Mouse (Mus musculus): ENCODE results near the gene Podn. TPM values are rescaled to one million over a fixed set of nuclear protein-coding genes. Genes with fewer than 3 reads are reported as not detected.

The Podn gene
- polyA plus RNA-seq, 1 experiment from 2014 or later, result 0.46 TPM

- Histone ChIP-seq H3K36me3 (ENCODE audit: control insufficient read depth, insufficient read depth, low read length) (no peaks in the 10 kb centered on the region), H3K4me2 (replicated peaks; ENCODE audit: low read depth, low read length) (no peak overlapping the region), H3K4me3 (ENCODE audit: low read length) (no peak overlapping the region), H3K4me1 (ENCODE audit: control insufficient read depth, insufficient read depth, low read length) (no peaks in the 10 kb centered on the region), H3K9ac (ENCODE audit: low read depth, low read length) (no peak overlapping the region), H3K27ac (ENCODE audit: low read depth, low read length) (no peak overlapping the region), H3K27me3 (ENCODE audit: control insufficient read depth, insufficient read depth, low read length) (no peaks in the 10 kb centered on the region), H3K9me3 (ENCODE audit: control insufficient read depth, low read length) (no peaks in the 10 kb centered on the region)
- WGBS, result 58% methylated on average over 4 of the region's 4 CpGs
- ATAC-seq (ENCODE audit: low FRiP score, low TSS enrichment), result no peak
Observed at GRCm38 (mm10) chr4:107977593-107977992, 118.7 kb downstream of the Podn start.

- 66% methylated on average over 7 of the region's 7 CpGs for WGBS
- H3K4me3 ChIP-seq (ENCODE audit: low read length), result no peak overlapping the region
- no peak for ATAC-seq (ENCODE audit: low FRiP score, low TSS enrichment)
- no peaks in the 10 kb centered on the region for H3K9me3 ChIP-seq (ENCODE audit: control insufficient read depth, low read length)
- no peak overlapping the region for H3K9ac ChIP-seq (ENCODE audit: low read depth, low read length)
- no peaks in the 10 kb centered on the region for H3K27me3 ChIP-seq (ENCODE audit: control insufficient read depth, insufficient read depth, low read length)
- no peak overlapping the region for H3K4me2 ChIP-seq (replicated peaks; ENCODE audit: low read depth, low read length)
- no peaks in the 10 kb centered on the region for H3K36me3 ChIP-seq (ENCODE audit: control insufficient read depth, insufficient read depth, low read length)
- no peak overlapping the region for H3K27ac ChIP-seq (ENCODE audit: low read depth, low read length)
- no peaks in the 10 kb centered on the region for H3K4me1 ChIP-seq (ENCODE audit: control insufficient read depth, insufficient read depth, low read length)
Observed at GRCm38 (mm10) chr4:107975004-107975403, 121.2 kb downstream of the Podn start.

- no peak overlapping the region for H3K4me3 ChIP-seq (ENCODE audit: low read length)
- H3K4me2 ChIP-seq (replicated peaks; ENCODE audit: low read depth, low read length), result no peak overlapping the region
- ATAC-seq (ENCODE audit: low FRiP score, low TSS enrichment), result no peak
- H3K36me3 ChIP-seq (ENCODE audit: control insufficient read depth, insufficient read depth, low read length), result no peaks in the 10 kb centered on the region
- no peaks in the 10 kb centered on the region for H3K9me3 ChIP-seq (ENCODE audit: control insufficient read depth, low read length)
- no peaks in the 10 kb centered on the region for H3K27me3 ChIP-seq (ENCODE audit: control insufficient read depth, insufficient read depth, low read length)
- 72% methylated on average over 11 of the region's 11 CpGs for WGBS
- H3K27ac ChIP-seq (ENCODE audit: low read depth, low read length), result no peak overlapping the region
- no peaks in the 10 kb centered on the region for H3K4me1 ChIP-seq (ENCODE audit: control insufficient read depth, insufficient read depth, low read length)
- H3K9ac ChIP-seq (ENCODE audit: low read depth, low read length), result no peak overlapping the region
Observed at GRCm38 (mm10) chr4:107974527-107974926, 121.7 kb downstream of the Podn start.

- 100% methylated on average over 1 of the region's 1 CpGs for WGBS
- Histone ChIP-seq H3K4me3 (ENCODE audit: low read length) (no peak overlapping the region), H3K27ac (ENCODE audit: low read depth, low read length) (no peak overlapping the region), H3K36me3 (ENCODE audit: control insufficient read depth, insufficient read depth, low read length) (no peaks in the 10 kb centered on the region), H3K27me3 (ENCODE audit: control insufficient read depth, insufficient read depth, low read length) (no peaks in the 10 kb centered on the region), H3K4me2 (replicated peaks; ENCODE audit: low read depth, low read length) (no peak overlapping the region), H3K4me1 (ENCODE audit: control insufficient read depth, insufficient read depth, low read length) (no peaks in the 10 kb centered on the region), H3K9ac (ENCODE audit: low read depth, low read length) (no peak overlapping the region), H3K9me3 (ENCODE audit: control insufficient read depth, low read length) (no peaks in the 10 kb centered on the region)
- no peak for ATAC-seq (ENCODE audit: low FRiP score, low TSS enrichment)
Observed at GRCm38 (mm10) chr4:107971162-107971561, 125.1 kb downstream of the Podn start.

GRCm38 (mm10) chr4:107969781-107970180 lies 126.5 kb downstream of the Podn start:
- Histone ChIP-seq H3K27me3 (ENCODE audit: control insufficient read depth, insufficient read depth, low read length) (no peaks in the 10 kb centered on the region), H3K9ac (ENCODE audit: low read depth, low read length) (no peak overlapping the region), H3K27ac (ENCODE audit: low read depth, low read length) (no peak overlapping the region), H3K4me3 (ENCODE audit: low read length) (no peak overlapping the region), H3K4me2 (replicated peaks; ENCODE audit: low read depth, low read length) (no peak overlapping the region), H3K9me3 (ENCODE audit: control insufficient read depth, low read length) (no peaks in the 10 kb centered on the region), H3K36me3 (ENCODE audit: control insufficient read depth, insufficient read depth, low read length) (no peaks in the 10 kb centered on the region), H3K4me1 (ENCODE audit: control insufficient read depth, insufficient read depth, low read length) (no peaks in the 10 kb centered on the region)
- ATAC-seq (ENCODE audit: low FRiP score, low TSS enrichment), result no peak

GRCm38 (mm10) chr4:107967966-107968682 lies 128.1 kb downstream of the Podn start, which contains the start of gene Slc1a7:
Slc1a7 (plus strand) TSS chr4:107968332.
- 78% methylated on average over 16 of the region's 16 CpGs for WGBS
- no peak for ATAC-seq (ENCODE audit: low FRiP score, low TSS enrichment)
- Histone ChIP-seq H3K4me1 (ENCODE audit: control insufficient read depth, insufficient read depth, low read length) (no peaks in the 10 kb centered on the region), H3K27ac (ENCODE audit: low read depth, low read length) (no peak within 1 kb of the TSS), H3K36me3 (ENCODE audit: control insufficient read depth, insufficient read depth, low read length) (no peaks in the 10 kb centered on the region), H3K27me3 (ENCODE audit: control insufficient read depth, insufficient read depth, low read length) (no peaks in the 10 kb centered on the region), H3K4me3 (ENCODE audit: low read length) (no peak within 1 kb of the TSS), H3K4me2 (replicated peaks; ENCODE audit: low read depth, low read length) (no peak within 1 kb of the TSS), H3K9ac (ENCODE audit: low read depth, low read length) (no peak within 1 kb of the TSS), H3K9me3 (ENCODE audit: control insufficient read depth, low read length) (no peaks in the 10 kb centered on the region)

GRCm38 (mm10) chr4:107966416-107967109 lies 129.7 kb downstream of the Podn start:
- H3K36me3 ChIP-seq (ENCODE audit: control insufficient read depth, insufficient read depth, low read length), result no peaks in the 10 kb centered on the region
- no peak for ATAC-seq (ENCODE audit: low FRiP score, low TSS enrichment)
- no peaks in the 10 kb centered on the region for H3K27me3 ChIP-seq (ENCODE audit: control insufficient read depth, insufficient read depth, low read length)
- no peak overlapping the region for H3K9ac ChIP-seq (ENCODE audit: low read depth, low read length)
- 50% methylated on average over 5 of the region's 5 CpGs for WGBS
- 0 out of 2 replicates have a peak, but pooled peaks cover 3% of the 10 kb centered on the region for H3K4me1 ChIP-seq (ENCODE audit: control insufficient read depth, insufficient read depth, low read length)
- no peak overlapping the region for H3K4me3 ChIP-seq (ENCODE audit: low read length)
- H3K9me3 ChIP-seq (ENCODE audit: control insufficient read depth, low read length), result no peaks in the 10 kb centered on the region
- no peak overlapping the region for H3K27ac ChIP-seq (ENCODE audit: low read depth, low read length)
- no peak overlapping the region for H3K4me2 ChIP-seq (replicated peaks; ENCODE audit: low read depth, low read length)

Small RNAs within 50 kb of the gene (microRNA-seq; reads per million reads assigned to microRNA genes)
- not detected for gene Mir6397

Other genes with a start within 250 kb of the Podn start
- gene Magoh, start 216.7 kb downstream of the Podn start, polyA plus RNA-seq (2014; fragmentation: Nextera tagmentation; extraction: Ambion mirVana), result 229 and 331 TPM in 2 replicates
- 126 and 148 TPM in 2 replicates for gene 0610037L13Rik, start 206.6 kb downstream of the Podn start, polyA plus RNA-seq (2014; fragmentation: Nextera tagmentation; extraction: Ambion mirVana)
- gene Cpt2, start 172.8 kb downstream of the Podn start, polyA plus RNA-seq (2014; fragmentation: Nextera tagmentation; extraction: Ambion mirVana), result 33.0 and 49.5 TPM in 2 replicates
- gene Slc1a7, start 128.1 kb downstream of the Podn start, polyA plus RNA-seq (2014; fragmentation: Nextera tagmentation; extraction: Ambion mirVana), result not detected in 2 replicates
- gene Scp2, start 48.6 kb upstream of the Podn start, polyA plus RNA-seq (2014; fragmentation: Nextera tagmentation; extraction: Ambion mirVana), result 209 and 254 TPM in 2 replicates
- 37.7 and 43.9 TPM in 2 replicates for gene Echdc2, start 69.0 kb upstream of the Podn start, polyA plus RNA-seq (2014; fragmentation: Nextera tagmentation; extraction: Ambion mirVana)
- 0.37 and 0.61 TPM in 2 replicates for gene Zyg11a, start 121.6 kb upstream of the Podn start, polyA plus RNA-seq (2014; fragmentation: Nextera tagmentation; extraction: Ambion mirVana)
- gene Zyg11b, start 204.7 kb upstream of the Podn start, polyA plus RNA-seq (2014; fragmentation: Nextera tagmentation; extraction: Ambion mirVana), result 9.4 and 17.2 TPM in 2 replicates
- 58.1 and 67.7 TPM in 2 replicates for gene Coa7, start 231.7 kb upstream of the Podn start, polyA plus RNA-seq (2014; fragmentation: Nextera tagmentation; extraction: Ambion mirVana)